8 mouse cellular contexts compared by ENCODE assay signal in genomic region chr5:144257451-144258110, GRCm38 (mm10). TPM values are rescaled to one million over a fixed set of nuclear protein-coding genes. Genes with fewer than 3 reads are reported as not detected.
A peak's percentile ranks its signal among the peaks of the same experiment; 100 is the strongest.
DNase-seq lines count a peak whose midpoint lies in the region; ATAC-seq and TF ChIP-seq lines count a peak whose summit lies in the region.

No protein-coding gene starts in this region.

- no peaks in the 10 kb centered on the region for H3K27me3 ChIP-seq in cerebellum, adult 2 months (ENCODE audit: control insufficient read depth, insufficient read depth, low read length)
- no peaks in the 10 kb centered on the region for H3K27me3 ChIP-seq in C2C12 (ENCODE audit: control insufficient read depth, insufficient read depth, insufficient read length)
- no peaks in the 10 kb centered on the region for H3K27me3 ChIP-seq in heart, postnatal 0 days (ENCODE audit: control insufficient read depth, insufficient read depth, low read length)
- no peaks in the 10 kb centered on the region for H3K27me3 ChIP-seq in lung, postnatal 0 days (replicated peaks; ENCODE audit: insufficient read depth, low read length)

- no peak for DNase-seq in cerebellum, adult 2 months
- DNase-seq in cerebellum, postnatal 4 days (ENCODE audit: low spot score in 2 of 2), result no peak
- no peak for DNase-seq in heart, postnatal 0 days (ENCODE audit: low spot score)
- DNase-seq in lung, postnatal 0 days (ENCODE audit: low spot score), result no peak
- DNase-seq in frontal cortex, postnatal 10 days (ENCODE audit: low spot score in 2 of 2), result no peak
- no peak for DNase-seq in spleen, adult 12 weeks (ENCODE audit: low spot score)
- DNase-seq in left cerebral cortex, postnatal 36 days (ENCODE audit: low spot score in 2 of 2), result no peak

- no peak overlapping the region for H3K27ac ChIP-seq in cerebellum, adult 2 months (ENCODE audit: insufficient read depth, low read length)
- H3K27ac ChIP-seq in heart, postnatal 0 days (ENCODE audit: low read depth), result peak overlapping the region; percentile 99
- H3K27ac ChIP-seq in lung, postnatal 0 days (ENCODE audit: low read length), result peak overlapping the region; percentile 98

- ATAC-seq in heart, postnatal 0 days (ENCODE audit: insufficient read depth, low read depth), result peak; percentile 1
- no peak for ATAC-seq in lung, postnatal 0 days

- peaks cover 48% of the 10 kb centered on the region for H3K4me1 ChIP-seq in cerebellum, adult 2 months (ENCODE audit: control insufficient read depth, insufficient read depth, low read length)
- H3K4me1 ChIP-seq in heart, postnatal 0 days (ENCODE audit: control insufficient read depth, insufficient read depth), result peaks cover 53% of the 10 kb centered on the region
- H3K4me1 ChIP-seq in lung, postnatal 0 days (ENCODE audit: insufficient read depth, low read depth, low read length), result peaks cover 21% of the 10 kb centered on the region

- H3ac ChIP-seq in C2C12 (ENCODE audit: control insufficient read depth, insufficient read length, low read depth), result no peak overlapping the region

- peaks cover 58% of the 10 kb centered on the region for H3K79me3 ChIP-seq in C2C12 (ENCODE audit: low read depth)

- H3K79me2 ChIP-seq in C2C12 (ENCODE audit: control insufficient read depth, insufficient read depth), result peaks cover 71% of the 10 kb centered on the region

- no peak for TF ChIP-seq CTCF in cerebellum, adult 2 months (IDR thresholded peaks at IDR 0.05; ENCODE audit: borderline replicate concordance, insufficient read depth, low read depth, low read length)
- no peak for TF ChIP-seq CTCF in C2C12 (IDR thresholded peaks at IDR 0.05; ENCODE audit: control insufficient read depth, insufficient read depth, insufficient read length)
- no peak; the same call in none of the 2 replicates for TF ChIP-seq CTCF in heart, postnatal 0 days (IDR thresholded peaks at IDR 0.05; ENCODE audit: low read depth)
- peak; percentile 49 for TF ChIP-seq CTCF in lung, postnatal 0 days (IDR thresholded peaks at IDR 0.05)

- intact Hi-C loops in left cerebral cortex, postnatal 36 days (cut with DNase I), result loop anchor here (5.0 kb wide), 1 partner anchor 35 kb away; the partner anchor contains the start of gene Tecpr1

- no peak for TF ChIP-seq EP300 in heart, postnatal 0 days (IDR thresholded peaks at IDR 0.05; ENCODE audit: low read depth)
- no peak for TF ChIP-seq EP300 in lung, postnatal 0 days (IDR thresholded peaks at IDR 0.05)

- H3K36me3 ChIP-seq in C2C12 (ENCODE audit: control insufficient read depth, insufficient read depth), result peaks cover 11% of the 10 kb centered on the region
- H3K36me3 ChIP-seq in heart, postnatal 0 days (replicated peaks; ENCODE audit: control insufficient read depth, insufficient read depth, low read length), result peaks cover 8% of the 10 kb centered on the region; the same call in 1 of the 2 replicates
- H3K36me3 ChIP-seq in lung, postnatal 0 days (ENCODE audit: insufficient read depth, low read length), result 0 out of 2 replicates have a peak, but pooled peaks cover 7% of the 10 kb centered on the region

- TF ChIP-seq POLR2A in cerebellum, adult 2 months (IDR thresholded peaks at IDR 0.05; ENCODE audit: borderline replicate concordance, insufficient read depth, low read length), result no peak

- H3K4me3 ChIP-seq in cerebellum, adult 2 months (replicated peaks; ENCODE audit: insufficient read depth, low read depth, low read length), result peak overlapping the region; percentile 33
- H3K4me3 ChIP-seq in C2C12 (ENCODE audit: insufficient read depth, poor library complexity, severe bottlenecking), result peak overlapping the region; percentile 6
- H3K4me3 ChIP-seq in heart, postnatal 0 days (ENCODE audit: low read depth, low read length), result peak overlapping the region; percentile 99
- H3K4me3 ChIP-seq in lung, postnatal 0 days (ENCODE audit: low read depth, low read length), result peak overlapping the region; percentile 99; the same call in 1 of the 2 replicates

- peak overlapping the region; percentile 91 for H3K4me2 ChIP-seq in heart, postnatal 0 days (ENCODE audit: low read depth, low read length)
- H3K4me2 ChIP-seq in lung, postnatal 0 days (replicated peaks; ENCODE audit: low read depth, low read length), result peak overlapping the region; percentile 76

- H3K9ac ChIP-seq in heart, postnatal 0 days (replicated peaks; ENCODE audit: low read depth, low read length), result peak overlapping the region; percentile 99
- H3K9ac ChIP-seq in lung, postnatal 0 days (replicated peaks; ENCODE audit: low read depth), result peak overlapping the region; percentile 97; the same call in 1 of the 2 replicates

- WGBS in cerebellum, adult 2 months, result 74% methylated on average over 3 of the region's 3 CpGs
- WGBS in heart, postnatal 0 days, result 55% methylated on average over 3 of the region's 3 CpGs
- WGBS in lung, postnatal 0 days, result 42% methylated on average over 3 of the region's 3 CpGs

- H3K9me3 ChIP-seq in heart, postnatal 0 days (replicated peaks; ENCODE audit: control insufficient read depth, low read length), result no peaks in the 10 kb centered on the region
- H3K9me3 ChIP-seq in lung, postnatal 0 days (ENCODE audit: low read length), result no peaks in the 10 kb centered on the region

TF ChIP-seq in C2C12, 6 proteins besides CTCF, POLR2A, EP300 and RAD21:
- TF ChIP-seq MYOG (IDR thresholded peaks at IDR 0.05; ENCODE audit: control insufficient read depth, extremely low read depth, insufficient read length), result no peak
- TF ChIP-seq MAX (IDR thresholded peaks at IDR 0.05), result no peak
- TF ChIP-seq FOSL1 (IDR thresholded peaks at IDR 0.05; ENCODE audit: insufficient read depth, low read length, poor library complexity, severe bottlenecking), result no peak
- TF ChIP-seq CEBPB (IDR thresholded peaks at IDR 0.05; ENCODE audit: low read depth), result no peak
- no peak for TF ChIP-seq USF1 (IDR thresholded peaks at IDR 0.05; ENCODE audit: low read depth)
- TF ChIP-seq MYOD1 (IDR thresholded peaks at IDR 0.05; ENCODE audit: control insufficient read depth, insufficient read length, low read depth), result no peak

RNA-seq across cellular contexts. Expression of gene Bri3, which starts 13.3 kb away (rescaled TPM):
- 70.5 and 72.5 TPM in 2 replicates for polyA plus RNA-seq in cerebellum, adult 2 months (2012; rRNA removed)
- 121 TPM for polyA plus RNA-seq in C2C12 (2012; fragmentation: generic; extraction: Trizol)
- 51.3 and 71.0 TPM in 2 replicates for total RNA-seq in heart, postnatal 0 days (2014; rRNA removed; ENCODE audit: low replicate concordance)
- polyA plus RNA-seq in heart, postnatal 0 days (2015; fragmentation: Nextera tagmentation; extraction: Ambion mirVana), result 278 and 304 TPM in 2 replicates
- polyA plus RNA-seq in lung, postnatal 0 days (2015; fragmentation: Nextera tagmentation; extraction: Ambion mirVana), result 278 and 286 TPM in 2 replicates
- total RNA-seq in left cerebral cortex, postnatal 36 days (2021), result 10 to 100 TPM; 68.4 to 79.1 TPM

RNA-seq across cellular contexts. Expression of gene Tecpr1, which starts 34.2 kb away (rescaled TPM):
- polyA plus RNA-seq in cerebellum, adult 2 months (2012; rRNA removed), result 164 and 182 TPM in 2 replicates
- 10.5 TPM for polyA plus RNA-seq in C2C12 (2012; fragmentation: generic; extraction: Trizol)
- total RNA-seq in heart, postnatal 0 days (2014; rRNA removed; ENCODE audit: low replicate concordance), result 19.2 and 28.3 TPM in 2 replicates
- 11.7 and 13.5 TPM in 2 replicates for polyA plus RNA-seq in heart, postnatal 0 days (2015; fragmentation: Nextera tagmentation; extraction: Ambion mirVana)
- 34.1 and 35.0 TPM in 2 replicates for polyA plus RNA-seq in lung, postnatal 0 days (2015; fragmentation: Nextera tagmentation; extraction: Ambion mirVana)
- total RNA-seq in left cerebral cortex, postnatal 36 days (2021), result 10 to 100 TPM; 86.2 to 93.0 TPM

Comparison
In these comparisons a context has a peak if more than half of its experiments do, and no peak if none do; other contexts are left out.
1. H3K4me3 ChIP-seq: peak in every context shown above with its lines; median percentile 99 in heart, postnatal 0 days; 99 in lung, postnatal 0 days; 33 in cerebellum, adult 2 months; 6 in C2C12.